Mouse (Mus musculus) right cerebral cortex, adult 2 months (tissue): ENCODE results near the gene Krtap24-1.

ENCODE experiments used
- DNase-seq, 2 experiments: peaks; one replicate each; pipeline ENCODE4 v3.0.0; 2021 to 2022; ENCODE audit warnings: low spot score in 2 of 2

Gene Krtap24-1

DNA sequence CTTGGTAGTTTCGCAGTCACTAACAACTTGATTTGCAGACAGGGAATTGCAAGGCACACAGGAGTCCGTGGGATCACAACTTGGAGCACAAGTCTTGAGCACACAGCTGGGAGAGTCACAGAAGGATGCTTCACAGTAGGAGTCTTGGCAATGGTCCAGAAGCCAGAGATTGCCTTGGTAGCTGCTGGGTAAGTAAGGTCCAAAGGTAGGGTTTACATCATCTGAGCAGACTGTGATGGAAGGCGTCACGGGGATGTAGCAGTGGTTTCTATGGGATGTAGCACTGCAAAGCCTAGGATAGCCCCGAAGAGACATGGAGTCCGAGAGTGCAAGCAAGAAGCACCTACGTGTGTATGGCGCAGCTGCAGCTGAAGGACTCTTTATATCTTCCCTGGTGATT, at the start of gene Krtap24-1:
Krtap24-1 (minus strand) TSS at position 358 of the 400 bp plus-strand sequence.
- DNase-seq = no peak

DNA sequence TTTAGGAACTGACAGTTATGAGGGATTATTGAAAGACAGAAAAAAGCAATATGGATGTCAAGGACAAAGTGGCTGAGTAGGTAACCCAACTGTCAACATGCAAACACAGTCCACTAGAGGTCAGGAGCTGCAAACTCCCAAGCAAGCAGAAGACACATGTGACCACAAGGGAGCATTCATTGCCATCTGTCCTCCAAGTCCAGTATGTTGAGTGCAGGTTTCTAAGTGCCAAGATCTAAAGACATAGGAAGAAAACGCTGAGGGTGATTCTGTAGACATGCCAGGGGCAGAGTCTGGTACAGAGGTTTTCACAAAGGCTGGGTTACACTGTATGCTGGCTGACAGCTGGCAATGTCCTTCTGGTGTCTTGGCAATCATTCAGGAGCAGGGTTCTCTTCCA, 45.3 kb upstream of the Krtap24-1 start:
- DNase-seq = no peak

DNA sequence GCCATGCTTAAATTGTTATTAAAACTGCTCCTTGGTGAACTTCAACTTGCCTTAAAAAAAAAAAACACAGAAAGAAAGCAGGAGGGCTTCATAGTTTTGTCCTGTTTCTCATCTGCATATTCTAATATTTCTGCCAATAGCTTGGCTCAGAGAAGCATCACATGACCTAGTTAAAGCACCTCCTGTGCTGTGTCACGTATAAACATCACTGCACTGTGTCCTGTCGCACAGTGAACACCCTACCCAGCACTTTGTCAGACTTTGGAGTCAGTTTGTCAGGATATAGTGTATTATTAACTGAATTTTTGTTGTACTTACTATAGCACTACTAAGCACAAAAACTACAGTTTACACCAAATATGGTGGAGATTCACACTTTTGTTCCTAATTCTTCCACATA, 39.9 kb upstream of the Krtap24-1 start:
- no peak for DNase-seq

DNA sequence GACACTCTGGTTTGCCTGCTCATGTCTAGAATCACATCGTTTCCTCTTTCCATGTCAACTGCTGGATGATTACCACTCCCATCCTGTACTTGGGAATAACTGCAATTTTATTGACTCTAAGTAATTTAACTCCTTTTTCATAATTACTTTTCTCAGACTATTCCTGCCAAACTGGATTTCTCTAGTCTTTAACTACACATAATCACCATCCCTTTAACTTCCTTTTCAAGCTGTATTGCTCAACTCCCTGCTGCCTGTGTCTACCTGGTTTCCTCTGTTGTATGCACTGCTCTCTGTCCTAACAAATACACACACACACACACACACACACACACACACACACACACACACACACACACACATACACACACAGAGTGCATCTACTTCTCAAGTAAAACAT, 39.0 kb upstream of the Krtap24-1 start:
- DNase-seq = no peak

DNA sequence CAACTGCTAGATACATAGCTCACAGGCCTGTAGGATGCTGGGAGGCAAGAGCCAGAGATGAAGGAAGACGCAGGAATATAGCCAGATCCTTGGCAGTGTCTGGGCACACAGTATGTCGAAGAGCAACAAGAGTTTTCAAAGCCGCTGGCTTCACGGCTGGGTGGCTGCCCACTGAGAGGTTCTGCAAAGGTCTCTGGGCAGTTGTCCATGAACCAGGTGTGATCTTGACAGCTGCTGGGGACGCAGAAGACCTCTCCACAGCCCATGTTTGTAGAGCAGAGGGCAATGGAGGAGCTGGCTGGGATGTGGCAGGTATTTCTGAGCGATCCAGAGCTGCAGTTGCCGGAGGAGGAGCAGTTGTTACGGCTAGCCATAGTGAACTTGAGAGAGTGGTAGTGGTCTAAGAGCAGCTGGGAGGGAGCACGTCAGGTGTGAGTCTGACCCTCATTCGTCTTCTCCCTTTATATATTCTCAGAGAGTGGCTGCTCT, 35.3 kb upstream of the Krtap24-1 start, which contains the start of gene Krtap26-1:
Krtap26-1 (minus strand) TSS at position 439 of the 489 bp plus-strand sequence.
- DNase-seq = no peak

DNA sequence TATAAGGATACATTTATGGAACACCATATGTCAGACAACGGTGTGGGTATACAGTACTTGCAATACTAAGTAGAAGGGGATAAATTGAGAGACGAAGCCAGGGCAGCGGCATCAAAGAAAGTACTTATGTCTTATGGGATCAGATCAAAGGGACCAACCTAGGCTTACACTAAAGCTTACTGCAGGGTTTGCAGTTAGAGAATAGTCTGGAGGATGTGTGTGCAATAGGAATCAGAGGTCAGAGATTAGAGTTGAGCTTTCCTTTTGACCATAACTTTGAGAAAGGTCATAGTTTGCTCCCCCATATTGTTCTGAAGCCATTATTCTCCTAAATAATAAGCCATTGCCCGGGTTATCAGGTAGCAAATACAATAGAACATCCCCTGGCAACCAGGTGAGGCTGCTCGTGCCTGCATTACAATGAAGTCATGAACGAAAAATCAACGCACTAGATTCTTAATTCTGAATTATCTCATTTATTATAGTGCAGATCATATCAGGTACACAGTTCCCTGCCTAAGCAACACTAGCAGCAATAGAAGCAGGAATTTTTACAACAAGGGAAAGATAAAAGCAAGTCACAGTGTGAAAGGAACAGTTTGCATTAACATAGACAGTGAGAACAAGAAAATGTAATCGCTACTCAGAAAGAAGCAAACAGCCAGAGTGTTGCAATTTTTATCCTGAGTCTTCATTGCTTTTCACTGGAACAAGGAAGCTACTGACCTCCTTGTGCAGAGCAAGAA, 34.5 kb upstream of the Krtap24-1 start:
- DNase-seq = no peak

DNA sequence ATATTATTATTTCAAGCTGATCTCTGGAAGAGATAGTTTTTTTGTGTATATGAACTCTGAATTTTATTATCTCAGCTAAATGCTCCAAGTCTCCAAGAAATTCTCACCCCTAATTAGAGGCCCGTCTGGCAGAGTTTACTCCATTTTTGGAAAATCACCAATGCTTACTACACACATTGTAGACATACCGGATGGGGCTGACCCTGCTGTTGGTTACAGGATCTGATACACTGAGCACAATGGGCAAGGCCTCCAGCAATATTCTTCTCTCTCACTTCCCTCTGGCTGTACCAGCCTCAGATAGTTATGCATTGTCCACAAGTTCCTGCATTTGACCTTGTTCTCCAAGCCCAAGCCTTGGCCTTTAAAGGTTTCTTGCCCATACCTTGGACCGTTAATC, 28.0 kb upstream of the Krtap24-1 start:
- DNase-seq = no peak

DNA sequence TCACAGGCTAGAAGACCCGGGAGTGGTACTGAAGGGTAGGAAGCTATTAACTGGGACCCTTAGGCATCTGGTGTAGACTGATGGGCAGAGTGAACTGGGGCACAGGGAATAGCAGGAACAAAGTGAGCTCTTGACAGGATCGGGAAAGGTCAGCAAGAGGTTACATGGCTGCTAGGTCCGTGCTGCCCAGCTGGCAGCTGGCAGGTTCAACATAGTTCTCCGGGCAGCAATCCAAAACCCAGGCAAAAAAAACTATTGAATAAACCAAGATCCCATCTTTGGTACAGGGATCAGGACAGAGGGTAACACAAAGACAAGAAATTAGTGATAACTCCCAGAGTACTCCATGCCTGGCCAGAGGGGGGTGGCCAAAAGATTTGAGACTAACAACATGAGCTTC, 23.1 kb upstream of the Krtap24-1 start:
- no peak for DNase-seq

DNA sequence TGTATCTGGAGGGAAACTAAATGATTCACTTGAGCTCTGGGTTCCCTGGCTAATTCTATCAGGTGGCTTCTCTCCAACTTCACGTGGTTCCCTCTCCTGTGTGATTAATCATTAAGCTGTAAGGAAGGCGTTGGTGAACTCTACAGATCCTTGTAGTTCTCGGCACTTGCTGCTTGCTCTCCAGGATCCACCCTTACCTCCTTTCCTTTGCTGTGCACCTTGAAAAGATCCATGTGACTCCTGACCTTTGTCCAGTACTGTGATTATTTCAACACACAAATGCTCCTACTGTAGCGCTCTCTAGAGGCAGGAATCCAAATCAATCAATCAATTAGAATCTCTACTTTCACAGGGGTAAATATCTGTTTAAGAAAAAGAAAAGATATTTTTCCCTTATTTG, 19.4 kb upstream of the Krtap24-1 start:
- no peak for DNase-seq

DNA sequence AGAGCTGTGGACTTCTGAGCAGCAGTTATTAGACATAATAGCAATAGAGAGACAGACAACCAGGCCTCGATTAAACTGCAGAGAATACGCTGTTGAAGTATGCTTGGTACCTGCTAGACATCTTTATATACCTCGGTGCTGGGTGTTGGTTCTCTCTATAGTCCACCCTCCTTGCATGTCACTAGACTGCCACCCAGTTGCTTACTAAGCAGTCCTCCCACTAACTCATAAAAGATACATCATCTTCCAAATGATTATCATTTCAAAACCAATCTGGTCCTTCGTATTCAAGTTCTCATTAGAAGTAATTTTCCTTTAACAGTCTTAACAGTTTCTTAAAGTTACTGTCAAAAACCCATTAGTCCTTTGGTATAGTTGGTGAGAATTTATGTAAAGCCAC, 15.5 kb upstream of the Krtap24-1 start, which contains the start of gene 2310079G19Rik:
2310079G19Rik (minus strand) TSS at position 101 of the 400 bp plus-strand sequence.
- DNase-seq = no peak

DNA sequence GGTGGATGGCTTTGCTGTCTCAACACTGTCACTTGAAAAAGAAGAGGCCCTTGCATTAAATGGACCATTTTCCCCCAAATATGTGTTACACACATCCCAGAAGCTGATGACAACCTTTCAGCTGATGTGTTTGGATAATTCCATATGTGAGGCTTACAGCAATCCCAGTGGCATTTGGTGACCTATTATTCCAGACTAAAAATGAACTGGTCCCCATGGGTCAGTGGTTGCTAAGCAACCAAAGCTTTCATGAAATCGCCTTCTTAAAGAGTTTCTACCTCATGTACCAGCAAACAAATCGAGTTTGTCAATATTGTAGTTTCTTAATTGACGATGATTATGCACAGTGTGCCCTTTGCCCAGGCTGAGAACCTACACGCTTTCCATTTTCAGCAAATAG, 633 bp upstream of the Krtap24-1 start:
- no peak for DNase-seq

DNA sequence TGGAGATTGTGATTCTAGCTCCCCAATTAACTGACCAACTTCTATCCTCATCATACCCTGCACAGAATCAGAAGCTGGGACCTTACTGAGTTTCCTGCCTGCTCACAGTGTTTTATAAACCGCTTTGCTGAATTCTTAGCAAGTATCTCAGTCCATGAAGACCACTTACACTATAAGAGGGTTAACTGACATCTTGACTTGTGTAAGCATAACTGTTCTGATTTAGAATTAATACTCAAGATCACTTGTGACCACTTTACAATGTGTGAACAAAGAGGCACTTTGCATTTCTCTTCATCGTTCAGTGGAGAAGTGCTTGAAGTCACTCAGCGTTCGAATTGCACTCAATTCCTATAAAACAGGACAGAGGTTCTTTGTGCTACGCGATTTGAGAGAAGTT, 7.5 kb downstream of the Krtap24-1 start:
- no peak for DNase-seq

DNA sequence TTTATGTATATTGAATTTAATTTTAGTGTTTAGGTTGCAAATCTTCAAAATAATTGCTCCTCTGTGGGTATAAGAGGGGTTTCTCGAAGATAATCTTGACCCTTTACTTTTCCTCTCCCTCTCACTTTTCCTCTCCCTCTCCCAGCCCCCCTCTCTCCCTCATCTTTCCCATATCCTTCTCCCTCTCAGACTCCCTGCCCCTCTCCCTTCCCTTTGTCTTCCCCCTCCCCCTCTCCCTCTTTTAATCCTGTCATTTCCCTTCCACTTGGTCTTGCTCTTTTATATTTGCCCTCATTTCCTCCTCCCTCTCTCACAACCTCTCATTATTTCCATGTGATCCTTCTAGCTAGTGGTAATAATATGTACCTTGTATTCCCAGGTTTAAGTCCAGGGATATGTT, 9.6 kb downstream of the Krtap24-1 start:
- DNase-seq = no peak

DNA sequence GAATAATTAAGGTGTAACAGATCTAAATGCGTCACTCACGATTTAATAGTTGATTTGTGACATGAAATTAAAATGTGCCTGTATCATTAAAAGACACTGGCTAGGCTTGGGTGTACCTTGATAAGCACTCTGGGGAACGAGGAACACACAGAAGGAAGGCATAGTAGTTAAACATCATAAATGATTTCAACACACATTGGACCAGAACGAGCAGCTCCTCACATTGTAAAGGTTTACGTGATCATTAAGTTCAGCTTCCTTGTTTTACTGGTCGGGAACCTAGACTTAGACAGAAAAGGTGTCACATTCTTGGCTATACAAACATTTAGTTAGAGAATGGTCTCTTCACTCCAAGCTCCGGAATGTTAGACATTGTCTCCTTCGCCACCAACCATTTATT, 11.8 kb downstream of the Krtap24-1 start:
- no peak for DNase-seq

DNA sequence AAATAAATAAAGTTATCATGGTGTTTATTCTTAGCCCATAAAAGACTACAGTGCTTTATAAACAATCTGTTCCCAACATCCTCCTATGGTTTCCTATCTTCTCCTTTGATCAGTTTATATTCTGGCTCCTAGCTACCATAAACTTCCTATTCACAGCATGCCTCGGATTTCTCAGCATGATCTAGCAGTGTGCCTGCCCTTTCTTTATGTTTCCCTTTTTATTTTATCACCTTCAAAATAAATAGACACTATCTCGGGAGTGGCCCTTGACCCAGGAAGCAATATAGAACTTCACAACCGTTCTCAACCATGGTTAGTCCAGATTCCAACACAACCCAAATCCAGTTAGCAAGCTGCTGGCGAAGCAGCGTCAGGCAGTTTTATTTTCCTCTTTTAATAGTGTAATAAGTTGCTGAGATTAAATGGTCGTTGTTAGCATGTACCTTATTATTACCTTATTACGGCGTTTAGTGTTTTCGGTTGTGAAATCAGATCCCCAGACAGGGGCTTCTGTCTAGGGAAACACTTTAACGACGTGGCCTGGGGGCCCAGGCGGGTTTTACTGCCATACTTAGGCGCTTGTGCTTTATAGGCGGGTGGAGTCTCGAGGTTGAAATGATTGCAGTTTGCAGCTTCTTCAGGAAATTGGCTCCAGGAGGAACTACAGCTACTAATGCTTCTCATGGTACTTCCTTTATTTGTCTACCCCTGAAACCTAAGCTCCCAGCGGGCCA, 12.4 kb downstream of the Krtap24-1 start:
- no peak for DNase-seq

DNA sequence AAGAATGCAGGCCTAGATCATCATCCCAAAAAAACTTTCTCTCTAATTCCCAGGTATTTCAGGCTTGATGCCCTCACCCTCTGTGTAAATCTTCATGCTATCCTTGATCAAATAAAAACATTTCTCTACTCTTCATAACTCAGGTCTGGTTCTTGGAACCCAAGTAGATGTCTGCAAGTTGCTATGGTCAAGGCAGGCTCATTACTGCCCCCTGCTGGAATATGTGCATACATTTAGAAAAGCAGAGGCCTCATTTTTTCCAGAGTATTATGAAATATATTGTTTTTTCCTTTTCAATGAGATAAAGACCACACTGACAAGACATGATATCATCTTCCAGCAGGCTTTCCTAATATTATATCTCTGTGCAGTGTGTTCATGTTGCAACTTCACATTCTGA, 19.3 kb downstream of the Krtap24-1 start:
- DNase-seq = no peak

DNA sequence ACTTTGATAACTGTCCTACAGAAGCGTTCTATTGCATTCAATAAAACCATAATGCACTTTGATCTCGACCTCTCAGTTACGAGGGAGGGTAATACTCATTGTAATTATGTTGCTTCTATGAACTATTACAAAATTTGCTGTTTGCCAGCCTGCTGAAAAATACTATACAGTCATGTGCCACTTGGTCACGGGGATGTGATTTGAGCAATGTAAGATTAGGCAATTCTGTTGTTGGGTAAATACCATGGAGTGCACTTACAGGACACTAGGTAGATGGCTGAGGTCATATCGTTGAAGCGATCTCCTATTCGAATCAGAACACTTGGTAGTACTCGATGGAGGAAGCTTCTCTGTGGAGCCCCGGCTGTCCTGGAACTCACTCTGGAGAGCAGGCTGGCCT, 28.7 kb downstream of the Krtap24-1 start:
- no peak for DNase-seq

DNA sequence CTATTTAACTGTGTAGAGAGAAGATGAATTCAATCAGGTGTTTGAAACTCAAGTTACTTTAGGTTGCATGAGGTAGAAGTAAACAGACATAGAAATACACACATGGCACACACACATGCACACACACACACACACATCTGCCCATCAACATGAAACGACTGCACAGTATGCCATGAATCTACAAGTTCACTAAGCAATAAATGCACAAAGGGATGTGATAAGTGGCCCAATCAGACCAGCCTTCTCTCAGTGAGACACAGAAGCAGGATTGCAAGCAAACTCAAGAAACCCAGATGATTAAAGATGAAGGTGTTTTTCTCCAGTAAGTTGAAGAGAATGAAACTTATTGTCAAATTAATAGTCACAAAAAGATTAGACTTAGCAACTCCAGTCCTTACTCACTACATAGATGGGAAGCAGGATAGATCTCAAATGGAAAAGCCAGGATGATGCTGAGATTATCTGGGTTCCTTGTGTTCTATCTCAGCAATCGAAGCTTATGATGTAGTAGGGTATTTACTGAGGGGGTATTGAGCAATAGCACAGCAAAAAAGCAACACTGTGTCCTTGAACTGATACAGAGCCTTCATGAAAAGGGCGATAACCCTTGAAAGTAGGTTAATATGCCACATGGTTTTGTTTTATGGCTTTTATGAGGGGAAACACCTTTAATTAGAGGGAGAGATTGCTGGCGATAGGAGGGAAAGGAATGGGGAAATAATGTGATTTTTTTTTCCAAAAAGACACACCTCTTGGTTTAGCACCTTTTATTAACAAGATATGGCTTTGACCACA, 36.0 kb downstream of the Krtap24-1 start:
- no peak for DNase-seq

DNA sequence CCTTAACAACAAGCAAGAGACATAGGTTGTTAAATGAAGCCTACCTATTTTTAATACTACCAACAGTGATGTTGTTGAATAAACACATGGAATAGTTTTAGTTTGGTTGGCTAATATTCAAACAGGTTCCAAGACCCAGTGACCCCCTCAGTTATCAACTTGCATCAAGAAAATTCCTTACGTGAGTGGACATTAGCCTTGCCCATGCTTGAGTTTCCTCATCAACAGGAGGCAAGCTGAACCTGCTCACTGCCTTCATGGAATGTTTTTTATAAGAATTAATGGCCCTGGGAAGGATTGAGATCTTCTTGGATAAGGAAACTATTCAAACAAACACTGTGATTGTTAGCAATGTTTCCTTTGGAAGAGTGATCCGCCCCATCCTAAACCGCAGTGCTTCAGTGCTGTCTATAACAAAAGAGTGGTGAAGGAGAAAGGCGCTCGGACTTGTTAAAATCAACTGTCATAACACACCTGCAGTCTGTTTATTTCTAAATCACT, 39.1 kb downstream of the Krtap24-1 start:
- no peak for DNase-seq

DNA sequence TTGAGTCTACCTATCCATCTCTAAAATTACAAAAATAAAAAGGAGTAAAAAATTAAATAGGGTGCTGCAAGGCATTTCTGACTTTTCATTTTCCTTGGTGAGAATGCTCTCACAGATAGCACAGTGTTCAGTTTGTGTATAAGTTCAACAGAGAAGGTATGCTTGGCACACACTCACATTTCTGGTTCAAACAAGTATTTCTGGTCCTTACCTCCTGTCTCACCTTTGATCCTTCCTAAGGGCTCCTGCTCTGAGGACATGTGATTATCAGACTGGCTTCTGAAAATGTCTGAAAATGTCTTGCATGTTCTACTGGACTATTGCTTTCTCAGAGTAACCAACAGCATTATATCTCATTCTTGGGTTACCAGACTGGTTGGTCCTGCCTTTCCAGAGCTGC, 41.9 kb downstream of the Krtap24-1 start:
- no peak for DNase-seq

DNA sequence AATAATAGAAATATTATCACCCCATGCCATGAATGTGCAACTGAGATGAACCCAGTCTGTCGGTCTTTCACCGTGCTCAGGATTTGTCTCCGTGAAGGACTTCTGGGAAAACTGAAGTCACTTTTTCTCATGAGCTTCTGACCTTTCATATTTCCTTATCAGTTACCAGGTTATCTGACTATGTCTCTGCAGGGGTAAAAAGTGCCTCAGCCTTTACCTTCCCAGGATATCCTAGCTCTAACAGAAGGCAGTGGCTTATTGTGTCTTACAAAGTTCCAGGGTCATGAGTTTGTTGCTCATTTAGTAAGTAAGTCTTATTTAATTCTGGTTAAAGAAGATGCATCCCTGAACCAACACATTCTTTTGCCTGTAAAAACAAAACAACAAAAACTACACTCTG, 42.3 kb downstream of the Krtap24-1 start:
- no peak for DNase-seq

DNA sequence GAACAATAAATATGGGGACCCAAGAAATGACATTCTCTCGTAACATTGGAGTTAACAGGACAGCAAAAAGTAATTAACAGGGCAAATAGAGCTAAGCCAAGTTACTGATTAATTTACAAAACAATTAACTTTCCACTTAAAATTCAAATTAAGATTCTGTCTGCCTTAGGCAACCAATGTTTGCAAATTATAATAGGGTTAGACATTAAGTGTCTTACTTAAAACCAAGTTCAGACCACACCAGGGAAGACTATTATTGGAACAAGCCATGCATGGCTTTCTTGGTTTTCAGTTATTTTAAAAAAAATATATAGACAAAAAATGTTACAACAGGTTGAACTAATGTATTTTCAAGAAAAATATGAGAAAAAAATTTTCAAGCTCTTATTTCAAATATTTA, 43.0 kb downstream of the Krtap24-1 start:
- DNase-seq = no peak
